Mouse (Mus musculus) small intestine, adult 10 weeks (tissue): ENCODE data around the gene Akt2. TPM values are rescaled to one million over a fixed set of nuclear protein-coding genes. Genes with fewer than 3 reads are reported as not detected.

Experiments
- polyA plus RNA-seq: library from polyadenylated mRNA; stranded (reverse); fragments of 350-450 nt; fragmentation: Illumina TruSeq; extraction: RNeasy Lipid Tissue Mini Kit (QIAGEN cat#74804); gene quantifications from one replicate; pipeline ENCODE4 v1.2.3, GENCODE M21; 2014; ENCODE audit warnings: low replicate concordance

The Akt2 gene
- 2.2 TPM for polyA plus RNA-seq

DNA sequence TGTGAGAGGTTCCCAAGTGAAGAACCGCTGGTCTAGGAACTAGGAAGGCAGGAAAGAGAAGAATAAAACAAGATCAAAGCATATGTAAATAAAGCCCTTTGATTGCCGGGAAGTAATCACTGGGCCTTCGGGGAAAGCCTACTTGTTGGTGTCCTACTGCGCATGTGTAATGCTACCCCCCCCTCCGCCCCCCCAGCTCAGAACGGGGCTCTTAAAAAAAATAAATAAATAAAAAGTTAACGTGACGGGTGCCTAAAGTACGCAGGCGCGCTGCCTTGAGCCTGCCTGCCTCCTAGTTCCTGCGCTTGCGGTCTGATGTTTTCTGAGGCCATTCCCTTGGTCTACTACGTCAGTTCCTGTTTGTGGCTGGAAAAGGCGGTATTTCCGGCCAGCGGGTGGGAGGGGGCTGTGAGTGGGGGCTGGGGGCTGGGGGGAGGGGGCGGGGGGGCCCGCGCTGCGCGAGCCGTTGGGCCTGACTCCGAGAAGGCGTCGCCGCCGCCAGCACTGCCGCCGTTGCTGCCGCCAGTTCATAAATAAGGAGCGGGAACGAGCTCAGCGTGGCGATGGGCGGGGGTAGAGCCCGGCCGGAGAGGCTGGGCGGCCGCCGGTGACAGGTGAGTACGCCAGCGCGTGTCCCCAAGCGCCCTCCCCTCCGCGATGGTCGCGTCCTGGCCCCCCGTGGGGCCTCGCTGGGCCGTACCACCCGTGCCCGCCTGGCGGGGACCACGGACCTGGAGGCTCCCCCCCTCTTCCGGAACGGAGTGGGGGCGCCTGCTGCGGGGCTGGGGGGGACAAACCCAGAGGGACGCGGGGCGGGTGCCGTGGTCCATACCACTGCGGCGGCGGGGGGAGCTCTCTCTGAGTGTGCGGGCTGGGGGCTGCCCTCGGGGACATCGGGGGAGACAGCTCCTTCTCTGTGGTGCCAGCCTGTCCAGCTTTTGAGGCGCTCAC is at the start of gene Akt2:
Akt2 (plus strand) TSS at position 287 of the 951 bp plus-strand sequence.

DNA sequence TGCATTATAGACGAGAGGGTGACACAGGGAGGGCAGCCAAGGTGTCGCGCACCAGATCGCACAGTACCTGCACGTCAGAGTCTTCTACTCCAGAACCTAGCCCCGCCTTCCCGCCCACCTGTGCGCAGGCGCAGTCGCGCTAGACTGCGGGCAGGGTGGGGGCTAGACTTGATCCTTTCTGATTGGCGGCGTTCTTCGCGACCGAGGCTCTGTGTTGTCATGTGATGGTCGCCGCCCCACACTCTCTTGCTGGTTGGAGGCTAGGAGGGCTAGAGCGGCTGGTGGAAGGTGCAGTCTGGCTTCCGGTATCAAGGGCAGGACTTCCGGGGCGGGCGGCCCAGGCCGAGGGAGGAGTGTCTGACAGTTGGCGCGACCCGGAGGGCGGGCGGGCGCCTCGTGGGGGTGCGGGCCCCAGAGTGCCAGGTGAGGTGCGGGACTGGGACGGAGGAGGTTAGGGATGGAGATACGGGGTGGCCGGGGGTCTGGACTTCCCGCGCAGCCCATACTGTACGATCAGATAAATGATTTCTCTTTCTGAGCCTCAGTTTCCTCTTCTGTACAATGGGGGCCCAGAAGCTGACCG is 38.3 kb upstream of the Akt2 start, which contains the start of the genes Pld3 and 2310022A10Rik:
Pld3 (minus strand) TSS at position 288 of the 583 bp plus-strand sequence.
2310022A10Rik (plus strand) TSS at position 303 of the 583 bp plus-strand sequence.

DNA sequence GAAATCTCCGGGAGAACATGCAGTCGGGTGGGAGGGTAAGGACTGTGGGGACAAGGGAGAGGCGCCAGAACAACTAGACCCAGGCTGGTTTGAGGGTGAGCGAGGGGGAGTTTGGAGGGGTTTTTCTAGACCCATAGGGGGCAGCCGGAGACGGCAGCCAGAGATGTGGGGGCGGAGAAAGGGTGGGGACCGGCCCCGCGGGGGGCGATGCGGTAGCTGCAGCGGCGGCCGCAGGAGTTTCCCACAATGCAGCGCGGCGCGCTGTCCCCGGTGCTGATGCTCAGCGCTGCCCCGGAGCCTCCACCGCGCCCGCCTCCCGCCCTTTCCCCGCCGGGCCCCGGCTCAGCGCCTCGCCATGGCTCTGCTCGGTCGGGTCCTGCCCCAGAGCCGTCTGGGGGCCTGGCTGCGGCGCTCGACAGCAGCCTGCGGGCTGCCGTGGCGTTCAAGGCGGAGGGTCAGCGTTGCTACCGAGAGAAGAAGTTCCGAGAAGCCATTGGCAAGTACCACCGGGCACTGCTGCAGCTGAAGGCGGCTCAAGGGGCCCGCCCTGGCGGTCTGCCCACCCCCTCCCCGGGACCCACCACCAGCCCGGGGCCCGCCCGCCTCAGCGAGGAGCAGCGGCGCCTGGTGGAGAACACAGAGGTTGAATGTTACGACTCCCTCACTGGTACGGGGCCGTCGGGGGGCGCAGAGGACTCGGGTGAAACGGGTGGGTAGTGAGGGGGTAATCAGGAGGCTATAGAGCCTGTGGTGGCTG is 62.5 kb downstream of the Akt2 start, which contains the start of gene Ttc9b:
Ttc9b (plus strand) TSS at position 235 of the 757 bp plus-strand sequence.

DNA sequence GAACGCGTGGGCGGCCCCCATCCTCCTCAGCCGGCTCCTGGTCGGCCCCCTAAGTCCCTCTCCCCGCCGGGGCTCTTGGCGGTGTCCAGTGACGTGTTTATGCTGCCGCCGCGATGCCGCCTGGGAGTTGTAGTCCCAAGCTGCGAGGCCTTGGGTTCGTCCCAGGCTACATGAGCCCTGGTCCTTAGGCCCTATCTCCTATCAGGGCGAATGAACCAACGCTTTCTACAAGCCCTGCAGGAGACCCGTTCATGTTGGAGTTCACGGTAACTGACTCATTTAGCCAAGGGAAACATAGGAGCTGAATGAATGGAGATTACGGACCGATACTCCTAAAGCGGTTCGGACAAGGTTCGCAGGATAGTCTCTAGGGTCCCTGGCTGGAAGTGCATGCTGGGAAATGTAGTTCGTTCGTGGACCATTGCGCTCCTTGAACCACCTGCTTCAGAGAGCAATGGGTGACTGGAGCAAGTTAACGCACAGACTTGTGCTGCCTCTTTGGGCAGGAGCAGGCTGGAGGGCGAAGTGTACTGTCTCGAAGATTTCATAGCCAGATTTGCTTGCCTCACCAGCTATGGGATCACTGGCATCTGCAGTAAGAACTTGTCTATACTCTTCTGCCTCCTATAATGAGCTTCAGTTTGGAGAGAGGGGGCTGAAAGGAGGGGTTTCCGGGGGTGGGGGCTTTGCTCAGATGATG is 83.3 kb downstream of the Akt2 start, which contains the start of gene Map3k10:
Map3k10 (minus strand) TSS at position 77 of the 700 bp plus-strand sequence.

DNA sequence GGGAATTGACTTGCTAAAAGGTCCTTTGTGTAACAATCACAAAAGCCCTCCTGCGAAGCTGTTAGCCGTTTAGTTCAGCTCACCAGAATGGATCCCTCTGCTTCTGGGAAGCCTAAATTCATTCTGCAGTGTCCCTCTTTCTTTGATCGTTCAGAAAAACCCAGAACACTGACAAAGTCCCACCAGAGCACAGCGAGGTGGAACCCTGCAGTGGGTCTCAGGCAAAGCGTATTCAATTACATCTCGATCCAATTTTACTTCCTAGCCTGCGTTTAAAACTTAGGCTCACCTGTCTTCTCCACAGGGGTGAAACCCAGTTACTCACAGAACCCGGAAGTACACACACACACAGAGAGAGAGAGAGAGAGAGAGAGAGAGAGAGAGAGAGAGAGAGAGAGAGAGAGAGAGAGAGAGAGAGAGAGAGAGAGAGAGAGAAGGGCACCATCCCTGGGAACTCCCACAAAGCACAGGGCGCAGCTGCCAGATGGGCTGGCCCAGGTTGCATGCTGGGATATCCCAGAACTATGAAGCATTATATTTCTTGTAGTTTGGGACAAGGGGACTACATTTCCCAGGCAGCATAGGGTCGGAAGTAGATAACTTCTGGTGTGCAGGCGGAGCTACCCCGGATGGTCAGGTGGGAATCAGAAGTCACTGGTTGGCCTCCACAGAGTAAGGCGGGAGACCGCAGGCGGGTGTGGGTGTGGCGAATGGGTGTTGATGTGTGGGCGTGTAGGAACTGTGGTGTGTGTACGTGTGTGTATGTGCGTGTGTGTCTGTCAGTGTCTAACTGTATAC is 97.7 kb downstream of the Akt2 start, which contains the start of gene Zfp607b:
Zfp607b (plus strand) TSS at position 526 of the 798 bp plus-strand sequence.

Other genes starting within 250 kb of the Akt2 start
- gene Shkbp1, start 235.5 kb upstream of the Akt2 start, polyA plus RNA-seq = not detected
- gene Gm20479, start 234.1 kb upstream of the Akt2 start, polyA plus RNA-seq = not detected
- gene Sptbn4, start 143.9 kb upstream of the Akt2 start, polyA plus RNA-seq = not detected
- not detected for gene Blvrb, start 143.6 kb upstream of the Akt2 start, polyA plus RNA-seq
- 1.2 TPM for gene Sertad3, start 117.8 kb upstream of the Akt2 start, polyA plus RNA-seq
- gene Sertad1, start 104.6 kb upstream of the Akt2 start, polyA plus RNA-seq = 0.71 TPM
- gene Prx, start 92.2 kb upstream of the Akt2 start, polyA plus RNA-seq = not detected
- gene Hipk4, start 68.3 kb upstream of the Akt2 start, polyA plus RNA-seq = 0.15 TPM
- gene Pld3, start 38.3 kb upstream of the Akt2 start, polyA plus RNA-seq = not detected
- 2.2 TPM for gene 2310022A10Rik, start 38.3 kb upstream of the Akt2 start, polyA plus RNA-seq
- gene Ttc9b, start 62.4 kb downstream of the Akt2 start, polyA plus RNA-seq = not detected
- not detected for gene Map3k10, start 83.0 kb downstream of the Akt2 start, polyA plus RNA-seq
- gene Zfp607b, start 97.8 kb downstream of the Akt2 start, polyA plus RNA-seq = 1.2 TPM
- 16.3 TPM for gene Zfp60, start 139.8 kb downstream of the Akt2 start, polyA plus RNA-seq
- 15.1 TPM for gene Zfp626, start 215.6 kb downstream of the Akt2 start, polyA plus RNA-seq
- gene Zfp59, start 247.1 kb downstream of the Akt2 start, polyA plus RNA-seq = 10.1 TPM